Mouse (Mus musculus) heart, embryonic 12.5 days (tissue): Measurements from ENCODE around the gene Chdh. TPM values are rescaled to one million over a fixed set of nuclear protein-coding genes. Genes with fewer than 3 reads are reported as not detected.

Experiments used
- ATAC-seq: fragments of 200-750 bp; cut with Nextera tagmentation; 2 replicates; pipeline ENCODE4 v1.8.0; 2017; ENCODE audit warnings: moderate TSS enrichment, moderate library complexity; ENCODE audit not compliant: insufficient number of reproducible peaks, low FRiP score
- H3K27ac ChIP-seq: fragments of 300-500 bp; sonication (generic); 2 replicates; pipeline ENCODE4 v1.5.1; 2016; ENCODE audit warnings: mild to moderate bottlenecking, moderate library complexity; ENCODE audit not compliant: poor library complexity, severe bottlenecking
- H3K27me3 ChIP-seq: fragments of 300-500 bp; sonication (generic); replicated peaks from 2 replicates; pipeline ENCODE4 v1.6.1; 2016; ENCODE audit warnings: mild to moderate bottlenecking, moderate library complexity
- H3K36me3 ChIP-seq: fragments of 300-500 bp; sonication (generic); 2 replicates; pipeline ENCODE4 v1.6.1; 2016; ENCODE audit warnings: mild to moderate bottlenecking, moderate library complexity
- H3K4me1 ChIP-seq: fragments of 300-500 bp; sonication (generic); replicated peaks from 2 replicates; pipeline ENCODE4 v1.6.1; 2016; ENCODE audit warnings: mild to moderate bottlenecking
- H3K4me2 ChIP-seq: fragments of 300-500 bp; sonication (generic); 2 replicates; pipeline ENCODE4 v1.6.1; 2016; ENCODE audit warnings: mild to moderate bottlenecking, moderate library complexity
- H3K4me3 ChIP-seq: fragments of 300-500 bp; sonication (generic); 2 replicates; pipeline ENCODE4 v1.5.1; 2016; ENCODE audit warnings: mild to moderate bottlenecking
- H3K9ac ChIP-seq: fragments of 300-500 bp; sonication (generic); 2 replicates; pipeline ENCODE4 v1.6.1; 2016; ENCODE audit warnings: mild to moderate bottlenecking, moderate library complexity
- H3K9me3 ChIP-seq: fragments of 300-500 bp; sonication (generic); replicated peaks from 2 replicates; pipeline ENCODE4 v1.6.1; 2016; ENCODE audit warnings: mild to moderate bottlenecking, moderate library complexity
- WGBS: fragments of 180-500 bp; shearing (Covaris S2); methylation state at CpG from one replicate; pipeline ENCODE4 v1.1.7; 2016; 5-methylcytosine and 5-hydroxymethylcytosine counted together
- microRNA-seq: library from miRNA; unstranded; fragments of <30 nt; microRNA quantifications from one replicate; pipeline ENCODE4, GENCODE M21; 2017
- polyA plus RNA-seq: library from polyadenylated mRNA; unstranded; fragments of >200 nt; fragmentation: Nextera tagmentation; extraction: Ambion mirVana; gene quantifications from 2 replicates; pipeline ENCODE4 v1.2.1, GENCODE M21; 2016

The Chdh gene
- polyA plus RNA-seq, 1 experiment from 2014 or later = 0.26 TPM

- no peak overlapping the region for H3K4me2 ChIP-seq
- H3K27me3 ChIP-seq = no peaks in the 10 kb centered on the region
- no peak for ATAC-seq
- no peak overlapping the region for H3K4me3 ChIP-seq
- H3K27ac ChIP-seq = no peak overlapping the region
- no peaks in the 10 kb centered on the region for H3K36me3 ChIP-seq
- H3K9me3 ChIP-seq = no peaks in the 10 kb centered on the region
- WGBS = 87% methylated on average over 2 of the region's 2 CpGs
- no peaks in the 10 kb centered on the region for H3K4me1 ChIP-seq
- H3K9ac ChIP-seq = no peak overlapping the region
These were observed 56.0 kb downstream of the Chdh start for GRCm38 (mm10) chr14:30064864-30065263.

GRCm38 (mm10) chr14:30066752-30067151, 57.9 kb downstream of the Chdh start:
- Histone ChIP-seq H3K27me3 (no peaks in the 10 kb centered on the region), H3K9me3 (no peaks in the 10 kb centered on the region), H3K4me2 (no peak overlapping the region), H3K36me3 (no peaks in the 10 kb centered on the region), H3K9ac (no peak overlapping the region), H3K4me1 (no peaks in the 10 kb centered on the region), H3K27ac (no peak overlapping the region), H3K4me3 (no peak overlapping the region)
- ATAC-seq = no peak
- WGBS = 67% methylated on average over 11 of the region's 12 CpGs

- Histone ChIP-seq H3K4me1 (no peaks in the 10 kb centered on the region), H3K9me3 (no peaks in the 10 kb centered on the region), H3K4me2 (no peak overlapping the region), H3K27ac (no peak overlapping the region), H3K36me3 (no peaks in the 10 kb centered on the region), H3K27me3 (no peaks in the 10 kb centered on the region), H3K9ac (no peak overlapping the region), H3K4me3 (no peak overlapping the region)
- ATAC-seq = no peak
- WGBS = 82% methylated on average over 3 of the region's 3 CpGs
These were observed 59.7 kb downstream of the Chdh start for GRCm38 (mm10) chr14:30068566-30068965.

GRCm38 (mm10) chr14:30075268-30075887, 66.6 kb downstream of the Chdh start:
- 0 out of 2 replicates have a peak, but pooled peaks cover 8% of the 10 kb centered on the region for H3K4me1 ChIP-seq

GRCm38 (mm10) chr14:30078115-30078808, 69.4 kb downstream of the Chdh start:
- Histone ChIP-seq H3K36me3 (peaks cover 11% of the 10 kb centered on the region; the same call in 1 of the 2 replicates), H3K27ac (no peak overlapping the region), H3K4me3 (no peak overlapping the region), H3K4me1 (0 out of 2 replicates have a peak, but pooled peaks cover 8% of the 10 kb centered on the region), H3K9ac (no peak overlapping the region), H3K4me2 (no peak overlapping the region), H3K27me3 (no peaks in the 10 kb centered on the region), H3K9me3 (no peaks in the 10 kb centered on the region; the same call in 1 of the 2 replicates)
- 74% methylated on average over 15 of the region's 15 CpGs for WGBS
- ATAC-seq = no peak

More at GRCm38 (mm10) chr14:30075268-30075887, 66.6 kb downstream of the Chdh start:
- H3K4me3 ChIP-seq = no peak overlapping the region
- no peaks in the 10 kb centered on the region for H3K9me3 ChIP-seq
- no peaks in the 10 kb centered on the region for H3K27me3 ChIP-seq
- no peak overlapping the region for H3K9ac ChIP-seq
- no peak for ATAC-seq
- WGBS = 60% methylated on average over 7 of the region's 7 CpGs
- H3K36me3 ChIP-seq = no peaks in the 10 kb centered on the region
- H3K27ac ChIP-seq = no peak overlapping the region
- no peak overlapping the region for H3K4me2 ChIP-seq

- H3K27me3 ChIP-seq = no peaks in the 10 kb centered on the region
- H3K27ac ChIP-seq = no peak overlapping the region
- no peak overlapping the region for H3K4me2 ChIP-seq
- no peak for ATAC-seq
- H3K36me3 ChIP-seq = peaks cover 11% of the 10 kb centered on the region; the same call in 1 of the 2 replicates
- H3K9ac ChIP-seq = no peak overlapping the region
- WGBS = 79% methylated on average over 4 of the region's 4 CpGs
- no peaks in the 10 kb centered on the region; the same call in 1 of the 2 replicates for H3K9me3 ChIP-seq
- 0 out of 2 replicates have a peak, but pooled peaks cover 8% of the 10 kb centered on the region for H3K4me1 ChIP-seq
- H3K4me3 ChIP-seq = no peak overlapping the region
These were observed 70.9 kb downstream of the Chdh start for GRCm38 (mm10) chr14:30079729-30080128.

Small RNAs within 50 kb of the gene (microRNA-seq; reads per million reads assigned to microRNA genes)
- gene Mir6947 = not detected

Other genes starting within 250 kb of the Chdh start
- gene Selenok, start 40.7 kb upstream of the Chdh start, polyA plus RNA-seq = 217 and 231 TPM in 2 replicates
- 51.8 and 57.5 TPM in 2 replicates for gene Actr8, start 30.7 kb upstream of the Chdh start, polyA plus RNA-seq
- 0.22 and 0.91 TPM in 2 replicates for gene Il17rb, start 127 bp upstream of the Chdh start, polyA plus RNA-seq